Mouse (Mus musculus) ovary, postnatal 10 days (tissue): ENCODE measurements around the gene Itga9.

Experiments used
- DNase-seq: peaks from one replicate; pipeline ENCODE4 v3.0.0; 2022; ENCODE audit warnings: low spot score

The Itga9 gene

DNA sequence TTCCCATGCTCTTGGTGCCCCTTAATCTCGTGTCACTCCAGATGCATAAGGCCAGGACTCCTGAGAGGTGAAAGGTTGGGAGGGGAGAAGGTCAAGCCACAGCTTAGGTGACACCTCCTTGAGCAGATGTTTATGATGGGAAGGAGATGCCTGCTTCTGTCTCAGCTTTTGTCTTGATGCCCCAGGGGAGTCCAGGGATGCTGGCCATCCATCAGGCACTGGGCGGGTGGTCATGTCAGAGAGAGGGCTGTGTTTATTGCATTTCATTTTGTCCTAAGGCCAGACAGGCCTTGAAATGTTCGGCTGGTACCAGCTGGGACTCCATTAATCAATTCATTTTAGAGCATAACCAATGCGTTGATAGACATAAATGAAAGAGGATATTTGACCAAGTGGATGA is 81.8 kb downstream of the Itga9 start:
- DNase-seq = no peak

DNA sequence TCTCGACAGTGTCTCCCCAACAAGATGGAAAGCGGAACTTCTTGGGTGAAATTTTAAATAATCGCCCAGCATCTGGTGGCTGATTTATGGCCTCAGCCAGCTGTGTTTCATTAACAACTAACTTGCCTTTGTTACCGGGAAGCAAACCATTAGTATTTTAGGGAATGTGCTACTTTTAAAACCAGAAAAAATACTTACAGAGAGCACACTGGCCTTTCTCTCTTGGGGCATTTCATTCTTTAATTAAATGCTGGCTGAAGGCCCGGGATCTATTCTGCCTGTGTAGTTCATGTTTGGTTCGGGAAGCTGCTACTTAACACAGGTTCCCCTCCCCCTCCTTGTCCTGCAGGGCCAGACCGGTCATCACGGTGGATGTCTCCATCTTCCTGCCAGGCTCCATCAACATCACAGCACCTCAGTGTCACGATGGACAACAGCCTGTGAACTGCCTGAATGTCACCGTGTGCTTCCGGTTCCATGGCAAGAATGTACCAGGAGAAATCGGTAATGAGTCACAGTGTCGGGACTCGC is 82.5 kb downstream of the Itga9 start:
- no peak for DNase-seq

DNA sequence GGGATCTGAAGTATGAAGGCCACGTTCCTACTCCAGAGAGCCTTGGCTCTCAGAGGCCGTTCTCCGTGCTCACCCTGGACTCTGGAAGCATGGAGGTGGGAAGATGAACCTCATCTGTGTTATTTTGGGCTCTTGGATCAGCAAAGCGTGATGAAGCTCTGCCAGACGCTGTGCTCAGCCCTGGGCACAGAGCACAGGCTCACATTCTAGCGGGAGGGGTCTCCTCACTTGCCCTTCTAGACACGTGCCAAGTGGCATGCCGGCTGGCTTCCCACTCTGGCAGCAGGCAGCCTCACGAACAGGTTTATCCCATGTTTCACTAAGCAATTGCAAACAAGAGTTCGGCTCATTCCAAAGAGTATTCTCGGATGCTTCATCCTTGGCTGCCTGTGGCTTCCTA is 86.8 kb downstream of the Itga9 start:
- no peak for DNase-seq

DNA sequence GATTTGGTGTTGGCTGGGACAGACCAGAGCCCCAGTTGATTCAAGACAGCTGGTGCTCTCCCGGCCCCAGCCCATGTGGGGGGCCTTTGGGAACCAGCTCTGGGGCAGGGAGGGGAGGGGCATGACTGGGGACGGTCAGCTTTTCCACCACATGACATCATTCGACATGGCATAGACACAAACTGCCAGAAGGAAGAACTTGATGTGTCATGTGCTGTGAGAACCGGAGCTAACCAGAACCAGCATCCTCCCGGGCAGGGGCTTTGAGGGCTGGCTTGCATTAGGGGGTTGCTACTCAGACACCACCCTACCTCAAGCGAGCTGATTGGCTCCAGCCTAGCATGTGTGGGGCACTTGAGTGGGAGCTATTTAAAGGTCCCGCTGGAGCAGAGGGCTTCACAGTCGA is 87.9 kb downstream of the Itga9 start:
- no peak for DNase-seq

DNA sequence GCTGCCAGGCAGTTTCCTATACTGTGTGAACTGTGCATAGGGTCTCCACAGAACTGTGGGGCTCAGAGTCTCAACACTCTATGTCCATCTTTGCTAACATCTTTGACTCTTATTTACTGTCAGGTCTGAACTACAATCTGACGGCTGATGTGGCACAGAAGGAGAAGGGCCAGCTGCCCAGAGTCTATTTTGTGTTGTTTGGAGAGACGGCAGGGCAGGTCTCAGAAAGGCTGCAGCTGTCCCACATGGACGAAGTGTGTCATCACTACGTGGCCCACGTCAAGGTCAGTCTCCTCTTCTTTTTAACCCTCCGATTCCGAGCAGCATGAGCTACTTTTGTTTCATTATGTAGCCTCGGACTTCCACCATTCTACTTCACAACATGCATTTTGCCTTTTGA is 91.7 kb downstream of the Itga9 start:
- DNase-seq = no peak

DNA sequence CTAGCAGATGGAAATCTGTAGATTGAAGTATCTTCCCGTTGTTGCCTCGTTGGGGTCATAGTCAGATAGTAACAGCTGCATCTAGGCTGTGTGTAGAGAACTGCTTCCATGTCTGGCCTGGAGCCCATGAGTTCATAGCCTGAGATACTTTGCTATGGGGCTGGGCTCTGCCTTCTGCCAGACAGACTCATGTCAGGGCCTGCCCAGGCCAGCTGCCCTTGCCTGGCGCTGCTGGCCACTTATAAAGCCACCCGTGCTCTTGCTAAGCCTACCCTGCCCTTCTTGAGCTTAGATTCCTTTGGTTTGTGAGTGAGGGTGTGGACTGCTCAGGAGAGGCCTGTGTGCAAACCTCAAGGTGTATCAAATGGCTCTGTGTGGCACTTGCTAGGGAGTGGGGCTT is 93.2 kb downstream of the Itga9 start:
- DNase-seq = no peak

DNA sequence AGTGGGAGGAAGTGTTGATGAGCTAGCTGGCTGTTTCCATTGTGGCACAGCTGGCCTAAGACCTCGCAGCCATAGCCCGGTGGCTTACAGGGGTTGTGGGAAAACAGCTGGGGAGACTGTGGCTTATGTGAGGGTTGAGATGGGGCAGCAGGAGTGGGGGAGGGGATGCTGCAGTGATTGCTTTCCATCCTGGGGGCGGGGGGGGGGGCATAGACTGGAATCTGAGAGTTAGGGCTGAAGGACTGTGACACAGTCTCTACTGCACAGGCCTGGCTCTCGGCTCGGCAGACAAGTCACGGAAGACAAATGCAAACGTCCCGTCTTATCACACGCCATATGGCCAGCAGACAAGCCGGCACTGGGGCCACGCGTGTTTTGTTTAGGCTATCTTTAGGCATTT is 94.4 kb downstream of the Itga9 start:
- DNase-seq = no peak

DNA sequence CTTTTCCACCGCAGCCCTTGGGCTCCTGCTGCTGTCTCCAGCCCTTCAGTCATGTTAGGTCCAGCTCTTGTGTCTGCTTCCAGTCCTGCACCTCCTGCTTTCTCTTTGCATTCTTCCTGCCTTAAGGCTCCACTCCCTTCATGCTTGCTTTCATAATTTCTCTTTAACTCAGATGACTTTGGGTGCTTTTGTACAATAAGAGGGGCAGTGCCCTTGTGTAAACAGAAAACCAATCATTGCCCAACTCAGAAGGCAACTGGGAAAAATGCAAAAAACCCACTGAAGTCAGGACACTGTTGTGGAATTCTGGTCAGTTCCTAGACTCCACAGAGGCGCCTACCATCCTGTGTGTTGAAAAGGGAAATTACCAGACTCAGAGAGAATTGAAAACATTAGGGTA is 95.3 kb downstream of the Itga9 start:
- DNase-seq = no peak

DNA sequence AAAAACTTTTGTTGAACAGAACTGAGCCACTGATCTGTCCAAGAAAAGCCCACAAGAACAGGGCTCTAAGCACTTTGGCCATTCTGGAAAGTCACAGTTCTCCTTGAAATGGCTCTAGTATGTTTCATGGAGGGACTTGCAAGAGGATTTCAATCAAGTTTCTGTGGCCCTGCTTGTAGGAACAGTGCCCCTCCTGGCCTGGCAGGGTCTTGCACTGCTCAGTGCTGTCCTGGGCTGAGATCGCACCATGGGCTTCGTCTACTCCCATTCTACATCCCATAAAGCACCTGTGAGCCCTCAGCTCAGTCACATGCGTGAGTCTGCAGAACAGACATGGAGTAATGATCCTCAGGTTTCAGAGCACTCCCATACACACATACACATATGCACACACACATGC is 96.7 kb downstream of the Itga9 start:
- DNase-seq = no peak

DNA sequence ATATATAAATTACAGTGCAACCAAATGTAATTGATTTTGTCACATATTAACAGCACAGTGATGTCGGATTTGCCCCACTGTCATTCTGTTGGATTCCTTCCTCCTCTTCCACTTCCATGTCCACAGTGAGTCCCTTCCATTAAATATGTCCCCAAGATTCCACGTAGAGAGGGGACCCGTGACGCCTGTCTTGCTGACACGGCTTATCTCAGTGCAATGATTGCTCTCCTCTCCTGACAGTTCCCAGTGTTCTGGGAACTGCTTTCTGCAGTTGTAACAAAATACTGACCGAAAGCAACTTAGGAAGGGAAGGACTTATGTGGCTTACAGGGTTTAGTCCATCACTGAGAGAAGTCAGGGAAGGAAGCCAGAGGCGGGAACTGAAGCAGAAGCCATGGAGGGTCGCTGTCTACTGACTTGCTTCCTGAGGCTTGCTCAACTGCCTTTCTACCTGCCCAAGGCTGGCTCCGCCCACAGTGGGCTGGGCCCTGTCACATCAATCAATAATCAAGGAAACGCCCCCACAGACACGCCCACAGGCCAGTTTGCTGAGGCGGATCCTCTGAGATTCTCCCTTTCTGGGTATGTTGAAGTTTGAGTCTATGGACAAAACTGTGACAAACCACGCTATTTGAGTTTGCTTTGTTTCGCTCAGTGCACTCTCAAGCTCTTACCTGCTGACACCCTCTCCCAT is 99.0 kb downstream of the Itga9 start:
- DNase-seq = no peak

DNA sequence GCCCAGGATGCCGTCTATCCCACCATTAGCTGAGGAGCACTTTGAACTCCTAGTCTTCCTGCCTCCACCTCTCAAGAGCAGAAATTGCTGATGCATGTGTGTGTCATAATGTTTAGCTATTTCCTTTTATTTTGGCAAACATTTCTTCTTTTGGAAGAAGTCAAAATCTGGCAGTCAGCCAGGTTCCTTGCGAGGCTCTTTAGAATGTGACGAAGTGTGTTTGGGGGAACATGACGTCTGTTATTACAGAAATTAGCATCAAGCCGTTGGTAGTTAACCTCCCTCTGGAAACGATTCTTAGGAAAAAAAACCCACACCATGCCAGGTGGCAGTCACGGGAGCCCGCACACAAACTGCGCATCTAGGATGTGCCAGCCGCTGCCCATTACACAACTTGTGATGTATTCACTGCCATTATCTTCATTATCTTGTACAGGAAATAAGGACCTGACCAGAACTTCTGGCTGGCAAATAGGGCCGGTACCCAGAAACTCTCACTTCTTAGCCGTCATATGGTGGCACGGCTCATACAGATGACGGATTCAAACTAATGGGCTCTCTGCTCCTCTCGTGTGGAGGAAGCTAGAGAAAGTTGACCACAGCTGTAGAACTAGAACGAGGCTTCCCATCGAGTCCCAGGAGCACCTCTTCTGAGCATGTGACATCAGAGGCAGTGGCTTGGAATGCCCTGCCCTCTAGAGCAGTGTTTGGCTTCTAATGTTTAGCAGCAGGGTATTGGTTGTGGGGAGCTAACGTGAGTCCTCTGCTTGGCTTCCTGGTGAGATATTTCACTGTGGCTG is 99.9 kb downstream of the Itga9 start:
- no peak for DNase-seq

DNA sequence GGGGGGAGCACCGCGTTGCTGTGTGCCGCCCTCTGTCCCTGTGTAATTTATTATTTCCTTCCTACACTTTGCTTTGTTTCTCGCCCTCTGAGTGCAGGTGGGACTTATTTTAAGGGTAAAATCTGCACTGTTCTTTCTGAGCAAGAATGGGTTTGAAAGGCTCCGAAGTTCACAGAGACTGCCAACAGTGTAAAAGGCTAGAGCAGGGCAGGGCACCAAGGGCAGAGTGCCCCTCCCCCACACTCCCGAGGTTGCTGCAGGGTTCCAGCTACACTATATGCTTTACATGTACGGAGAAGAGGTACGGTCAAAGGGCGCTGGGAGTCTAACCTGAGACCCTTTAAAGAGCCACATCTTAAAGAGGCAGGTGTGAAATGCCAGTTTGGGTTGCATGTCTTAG is 104.1 kb downstream of the Itga9 start:
- no peak for DNase-seq

DNA sequence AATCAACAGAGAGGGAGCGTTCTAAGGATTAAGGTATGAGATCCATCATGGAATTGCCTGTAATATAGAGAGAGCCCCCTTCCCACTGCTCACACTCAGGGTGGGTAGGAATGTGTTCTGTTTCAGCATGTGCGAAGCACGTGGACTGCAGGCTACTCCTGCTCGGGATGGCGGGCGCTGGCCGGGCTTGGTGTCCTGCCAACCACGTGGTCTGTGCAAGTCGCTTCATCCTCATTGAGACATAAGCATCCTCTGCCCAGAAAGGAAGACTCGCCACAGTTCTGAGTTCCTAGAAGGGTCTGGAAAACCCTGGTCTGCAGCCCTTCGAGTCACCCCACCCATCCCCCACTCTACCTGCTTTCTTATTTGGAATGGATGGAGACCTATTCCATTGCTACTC is 105.3 kb downstream of the Itga9 start:
- no peak for DNase-seq

DNA sequence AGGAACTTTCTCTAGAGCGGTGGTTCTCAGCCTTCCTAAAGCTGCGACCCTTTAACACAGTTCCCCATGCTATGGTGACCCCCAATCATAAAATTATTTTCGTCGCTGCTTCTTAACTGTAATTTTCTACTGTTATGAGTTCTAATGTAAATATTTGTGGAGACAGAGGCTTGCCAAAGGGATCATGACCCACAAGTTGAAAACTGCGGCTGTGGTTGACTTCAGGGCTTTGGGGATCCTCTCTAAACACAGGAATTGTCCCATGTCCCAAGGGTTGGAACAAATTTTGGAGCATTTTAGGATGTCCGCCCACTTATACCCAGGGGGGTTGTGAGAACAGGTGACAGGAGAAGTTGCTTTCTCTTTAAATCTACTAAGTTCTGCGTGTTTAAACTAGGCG is 107.0 kb downstream of the Itga9 start:
- no peak for DNase-seq

DNA sequence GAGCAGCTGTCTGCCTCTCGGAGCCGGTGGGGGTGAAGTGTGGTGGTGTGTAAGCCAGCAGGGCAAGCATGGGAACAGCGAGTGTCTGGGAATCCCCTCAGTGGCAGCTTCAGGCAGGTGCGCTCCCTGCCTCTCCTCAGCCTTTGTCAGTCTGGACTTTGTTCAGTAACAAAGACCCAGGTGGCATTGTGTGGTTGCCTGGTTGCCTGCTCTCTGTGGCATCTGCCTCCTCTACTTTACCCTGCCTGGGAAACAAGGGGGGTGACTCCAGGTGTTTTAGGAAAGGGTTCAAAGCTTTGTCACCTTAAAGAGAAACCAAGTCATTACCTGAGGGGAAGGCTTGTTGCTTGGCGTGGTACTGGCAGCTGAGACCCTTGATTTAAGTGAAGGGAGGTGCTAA is 108.0 kb downstream of the Itga9 start:
- DNase-seq = no peak

DNA sequence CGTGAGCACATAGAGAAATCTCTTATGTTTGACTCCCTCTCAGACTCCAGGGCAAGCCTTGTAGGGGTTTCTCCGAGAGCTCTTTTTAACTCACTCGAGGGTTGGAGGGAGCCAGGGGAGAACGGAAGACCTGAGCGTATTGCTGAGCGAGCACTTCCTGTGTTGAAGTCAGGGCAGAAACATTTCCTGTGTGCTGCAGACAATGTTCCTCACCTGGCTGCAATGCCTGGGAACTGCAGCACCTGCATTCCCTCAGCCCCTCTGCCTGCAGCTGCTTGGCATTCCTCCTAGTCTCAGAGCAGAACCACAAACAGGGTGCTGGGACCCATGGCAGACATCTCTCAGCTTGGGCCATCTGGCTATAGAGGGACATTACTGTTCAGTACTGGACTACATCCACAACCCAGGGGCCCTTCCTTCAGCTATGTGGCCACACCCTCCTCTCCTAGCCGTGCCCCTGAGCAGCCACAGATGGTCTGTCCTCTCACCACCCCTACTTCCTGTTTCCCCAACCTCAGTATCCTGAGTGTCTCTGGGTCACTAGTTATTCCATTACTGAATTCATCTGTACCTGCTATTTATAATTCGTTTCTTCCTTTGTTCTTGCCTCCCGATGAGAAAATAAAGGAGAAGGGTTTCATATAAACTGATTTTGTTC is 109.6 kb downstream of the Itga9 start:
- DNase-seq = no peak

DNA sequence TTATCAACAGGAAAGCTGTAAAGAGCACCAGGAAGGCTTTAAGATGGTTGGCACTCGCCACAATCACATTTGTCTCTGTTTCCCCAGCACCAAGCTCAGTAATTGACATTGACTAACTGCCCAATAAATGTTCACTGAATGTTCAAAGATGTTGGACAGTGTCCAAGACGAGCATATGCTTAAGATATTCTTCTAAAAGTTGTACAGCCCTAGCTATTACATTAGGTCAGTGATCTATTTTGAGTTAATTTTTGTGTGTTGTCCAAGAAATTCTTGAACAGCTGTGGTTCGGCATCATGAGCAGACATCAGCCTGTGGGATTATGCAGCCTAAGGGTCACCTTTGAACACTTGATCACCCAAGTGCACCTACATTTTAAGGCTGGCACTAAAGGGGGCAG is 110.9 kb downstream of the Itga9 start:
- DNase-seq = no peak

DNA sequence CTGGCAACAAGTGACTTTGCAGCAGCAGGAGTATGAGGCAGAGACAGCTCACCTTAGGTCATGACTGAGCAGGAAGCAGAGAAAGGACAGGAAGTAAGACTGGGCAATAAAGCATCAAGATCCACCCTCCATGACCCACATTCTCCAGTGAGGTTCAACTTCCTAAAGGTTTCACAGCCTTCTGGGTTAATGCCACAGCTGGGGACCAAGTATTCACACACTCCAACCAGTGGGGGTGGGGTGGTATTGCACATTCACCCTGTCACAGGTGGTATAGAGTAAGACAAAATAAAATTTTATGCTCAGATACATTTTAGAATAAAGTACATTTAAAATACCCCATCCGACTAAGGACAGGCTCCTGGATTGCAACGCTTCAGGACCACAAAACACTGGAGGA is 112.0 kb downstream of the Itga9 start:
- no peak for DNase-seq

DNA sequence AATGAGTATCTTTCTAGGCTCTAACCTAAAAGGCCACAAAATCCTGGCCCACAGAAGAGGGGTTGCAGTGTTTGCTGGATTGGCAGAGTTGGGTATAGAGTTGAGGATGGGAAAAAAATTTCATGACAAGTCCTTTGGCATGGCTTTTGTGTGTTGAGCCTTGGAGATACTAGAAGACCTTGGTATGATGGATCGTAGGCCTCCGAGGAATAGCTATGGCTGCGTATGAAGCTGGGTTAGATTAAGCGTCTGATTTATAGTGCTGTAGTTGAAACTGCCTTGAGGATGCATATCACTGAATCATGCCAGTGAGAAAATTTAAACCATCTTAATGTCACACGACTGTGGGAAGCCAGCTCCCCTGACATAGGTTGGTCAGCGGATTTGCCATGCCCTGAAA is 114.6 kb downstream of the Itga9 start:
- DNase-seq = no peak

DNA sequence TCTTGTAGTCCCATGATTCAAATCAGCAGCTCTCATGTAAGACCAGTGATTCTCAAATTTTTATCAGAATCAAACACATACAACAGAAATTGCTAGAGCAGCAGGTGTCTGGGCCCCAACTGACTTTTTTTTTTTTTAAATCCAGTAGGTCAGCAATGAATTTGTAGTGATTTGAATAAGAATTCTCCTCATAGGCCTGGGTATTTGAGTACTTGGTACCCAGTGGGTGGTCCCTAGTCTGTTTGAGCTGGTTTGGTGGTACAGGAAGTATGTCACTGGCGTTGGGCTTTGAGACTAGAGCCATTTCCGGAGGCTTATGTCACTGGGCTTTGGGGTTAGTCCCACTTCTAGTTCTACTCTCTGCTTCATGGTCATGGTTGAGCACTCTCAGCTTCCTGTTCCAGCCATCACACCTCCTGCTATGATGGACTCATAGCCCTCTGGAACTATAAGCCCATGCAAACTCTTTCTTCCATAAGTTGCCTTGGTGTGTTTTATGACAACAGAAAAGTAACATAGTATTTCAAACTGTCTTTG is 116.4 kb downstream of the Itga9 start:
- DNase-seq = no peak

DNA sequence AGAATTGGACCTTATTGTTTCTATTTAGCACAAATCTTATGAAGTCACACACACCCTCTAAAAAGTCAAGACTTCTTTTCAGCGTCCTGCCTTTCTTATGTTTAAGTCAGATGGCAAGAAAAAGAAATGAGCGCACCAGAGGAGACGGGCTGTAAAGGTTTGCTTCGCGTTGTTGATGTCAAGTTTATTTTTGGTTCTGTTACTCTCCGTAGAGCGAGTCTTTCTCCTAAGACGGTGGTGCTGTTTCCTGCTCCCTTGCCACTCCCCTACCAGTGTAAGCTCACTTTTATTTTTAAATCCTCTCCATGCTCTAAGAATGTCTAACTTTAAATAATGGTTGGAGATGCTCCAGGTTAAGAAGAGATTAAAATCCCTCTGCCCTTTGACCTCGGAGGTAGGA is 118.6 kb downstream of the Itga9 start:
- no peak for DNase-seq

DNA sequence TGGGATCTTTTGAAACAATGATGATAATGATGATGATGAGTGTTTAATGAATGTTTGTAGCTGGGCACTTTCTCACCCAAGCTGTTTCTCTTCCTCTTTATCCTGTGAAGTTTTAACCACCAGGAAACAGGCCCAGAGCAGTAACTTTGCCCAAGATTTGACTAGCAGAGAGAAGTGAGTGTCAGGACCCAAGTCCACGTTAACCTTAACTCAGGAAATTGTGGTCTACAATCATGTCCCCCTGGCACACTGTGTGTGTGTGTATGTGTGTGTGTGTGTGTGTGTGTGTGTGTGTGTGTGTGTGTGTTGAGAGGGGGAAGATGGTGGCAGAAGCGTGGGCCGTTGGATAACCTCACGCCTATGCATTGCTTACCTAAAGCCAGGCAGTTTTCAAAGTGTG is 120.1 kb downstream of the Itga9 start:
- no peak for DNase-seq

DNA sequence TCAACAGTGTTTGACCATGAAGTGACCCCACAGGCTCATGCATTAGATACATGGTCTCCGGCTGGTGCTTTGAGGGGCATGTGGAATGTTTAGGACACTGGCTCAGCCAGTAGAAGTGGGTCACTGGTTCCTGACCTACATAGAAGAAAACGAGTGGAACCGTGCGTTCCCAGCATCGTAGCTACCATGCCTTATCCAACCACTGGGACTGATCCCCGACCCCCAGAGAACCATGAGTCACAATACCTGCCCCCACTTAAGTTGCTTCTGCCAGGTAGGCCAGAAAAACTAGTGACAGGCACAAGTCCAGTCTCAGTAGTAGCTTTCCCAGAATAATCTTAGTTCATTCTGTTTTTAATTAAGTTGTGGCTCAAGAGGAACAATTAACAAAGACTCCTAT is 121.8 kb downstream of the Itga9 start:
- DNase-seq = no peak
